Mouse (Mus musculus): ENCODE measurements around the gene Fam169b.

- TF ChIP-seq CTCF (conservative IDR thresholded peaks at IDR 0.05; ENCODE audit: insufficient read depth, insufficient read length, low read depth, low read length) (no peak), POLR2A (IDR thresholded peaks at IDR 0.05; ENCODE audit: low read depth, low read length) (no peak)
These were observed 39.6 kb downstream of the Fam169b start for GRCm38 (mm10) chr7:68313038-68313782.
